Mouse (Mus musculus): ENCODE measurements around the gene Snapc4. TPM values are rescaled to one million over a fixed set of nuclear protein-coding genes. Genes with fewer than 3 reads are reported as not detected.

Snapc4 gene
- polyA plus RNA-seq, 1 experiment from 2014 or later: 34.8 TPM

DNA sequence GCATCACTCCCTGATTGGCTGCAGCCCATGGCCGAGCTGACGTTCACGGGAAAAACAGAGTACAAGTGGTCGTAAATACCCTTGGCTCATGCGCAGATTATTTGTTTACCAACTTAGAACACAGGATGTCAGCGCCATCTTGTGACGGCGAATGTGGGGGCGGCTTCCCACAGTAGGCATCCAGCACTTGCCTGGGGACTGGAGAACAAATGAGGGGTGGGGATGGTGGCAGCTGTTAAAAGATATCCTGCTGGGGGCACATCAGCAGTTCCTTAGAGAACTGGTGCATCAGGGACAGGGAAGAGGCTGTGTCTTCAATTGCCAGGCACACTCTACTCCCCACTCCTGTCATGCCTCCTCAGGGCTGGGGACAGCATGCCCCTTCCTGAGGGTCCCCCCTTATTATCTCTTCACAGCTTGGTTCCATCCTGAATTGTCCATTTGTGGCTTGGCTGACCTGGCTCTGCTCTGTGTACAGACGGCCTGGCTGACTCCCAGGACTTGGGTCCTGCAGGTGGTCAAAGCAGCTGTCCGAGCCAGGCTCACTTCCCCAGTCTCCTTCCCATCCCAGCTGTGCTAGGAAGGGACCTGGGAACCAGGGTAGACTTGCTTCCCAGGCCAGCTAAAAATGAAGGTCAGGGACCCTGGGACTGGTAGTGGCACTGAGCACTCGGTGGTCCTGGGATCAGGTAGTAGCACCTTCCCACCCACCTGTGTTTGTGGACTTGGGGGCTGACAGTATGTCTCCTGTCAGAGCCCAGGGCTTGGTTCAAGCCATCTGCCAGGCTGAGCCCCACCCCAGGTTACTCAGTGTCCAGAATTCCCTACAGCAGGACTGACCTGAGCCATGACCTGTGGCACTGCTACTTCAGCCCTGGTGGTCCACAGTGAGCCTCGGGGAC, 41.9 kb downstream of the Snapc4 start:
- WGBS: 81% methylated on average over 8 of the region's 13 CpGs
- H3K36me3 ChIP-seq (ENCODE audit: control insufficient read depth, insufficient read depth, low read length): peaks cover 34% of the 10 kb centered on the region
- no peak overlapping the region for H3K27ac ChIP-seq (ENCODE audit: low read length)
- no peak overlapping the region for H3K4me3 ChIP-seq (ENCODE audit: low read depth, low read length)
- H3K4me1 ChIP-seq (ENCODE audit: control insufficient read depth, insufficient read depth, low read length): no peaks in the 10 kb centered on the region
- no peaks in the 10 kb centered on the region for H3K27me3 ChIP-seq (ENCODE audit: control insufficient read depth, insufficient read depth, low read depth, low read length)
- peak; percentile 28; the same call in 1 of the 2 replicates for ATAC-seq
- H3K9me3 ChIP-seq (replicated peaks; ENCODE audit: control insufficient read depth, low read length, poor library complexity, severe bottlenecking): no peaks in the 10 kb centered on the region
- H3K4me2 ChIP-seq (ENCODE audit: low read length): no peak overlapping the region
- H3K9ac ChIP-seq (ENCODE audit: low read depth, low read length): 0 out of 2 replicates have a peak overlapping the region, but pooled peaks have one; percentile 10

DNA sequence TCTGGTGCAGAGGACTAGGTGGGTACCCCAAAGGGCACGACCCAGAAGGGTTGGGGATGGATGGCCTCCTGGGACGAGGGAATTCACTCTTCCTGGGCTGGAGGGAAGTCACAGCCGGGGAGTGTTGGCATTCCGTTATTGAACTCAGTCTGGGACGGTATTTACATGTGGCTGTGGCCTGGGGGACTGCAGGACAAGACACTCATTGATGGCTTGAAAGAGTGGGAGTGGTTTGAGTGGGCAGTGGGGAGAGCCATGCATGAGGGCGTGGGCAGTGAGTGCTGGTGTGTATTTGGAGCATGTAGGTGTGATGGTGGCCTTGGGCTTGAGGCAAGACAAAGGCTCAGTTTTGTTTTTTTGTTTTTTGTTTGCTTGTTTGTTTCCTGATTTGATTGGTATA, 49.8 kb downstream of the Snapc4 start:
- Histone ChIP-seq H3K9ac (ENCODE audit: low read depth, low read length) (no peak overlapping the region), H3K36me3 (ENCODE audit: control insufficient read depth, insufficient read depth, low read length) (peaks cover 31% of the 10 kb centered on the region), H3K4me3 (ENCODE audit: low read depth, low read length) (no peak overlapping the region), H3K27ac (ENCODE audit: low read length) (peak overlapping the region; percentile 63), H3K4me2 (ENCODE audit: low read length) (no peak overlapping the region; the same call in 1 of the 2 replicates), H3K4me1 (ENCODE audit: control insufficient read depth, insufficient read depth, low read length) (no peaks in the 10 kb centered on the region), H3K27me3 (ENCODE audit: control insufficient read depth, insufficient read depth, low read depth, low read length) (no peaks in the 10 kb centered on the region), H3K9me3 (replicated peaks; ENCODE audit: control insufficient read depth, low read length, poor library complexity, severe bottlenecking) (no peaks in the 10 kb centered on the region)
- ATAC-seq: peak; percentile 9; the same call in 1 of the 2 replicates
- WGBS: 84% methylated on average over 6 of the region's 6 CpGs

DNA sequence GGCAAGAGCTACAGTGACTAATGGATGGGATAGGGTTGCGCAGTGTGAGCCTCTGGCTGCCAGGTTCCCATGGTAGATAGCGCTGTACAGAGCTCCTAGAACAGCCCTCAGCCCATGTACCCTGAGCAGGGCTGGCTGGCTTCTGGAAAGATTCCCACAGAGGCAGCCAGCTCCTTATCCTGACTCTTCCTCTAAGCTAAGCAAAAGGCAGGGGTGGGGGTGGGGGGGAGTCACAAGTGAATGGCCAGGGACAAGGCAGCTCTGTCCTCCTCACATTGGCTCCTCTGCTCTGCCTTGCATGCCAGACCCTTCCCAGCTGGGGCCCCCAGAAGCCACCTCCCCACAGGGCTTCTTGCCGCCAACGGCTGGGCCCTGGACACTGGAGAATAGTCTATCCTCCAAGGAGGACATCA, 50.4 kb downstream of the Snapc4 start:
- H3K27me3 ChIP-seq (ENCODE audit: control insufficient read depth, insufficient read depth, low read depth, low read length): no peaks in the 10 kb centered on the region
- ATAC-seq: peak; percentile 75
- H3K4me3 ChIP-seq (ENCODE audit: low read depth, low read length): no peak overlapping the region
- no peak overlapping the region for H3K4me2 ChIP-seq (ENCODE audit: low read length)
- H3K4me1 ChIP-seq (ENCODE audit: control insufficient read depth, insufficient read depth, low read length): no peaks in the 10 kb centered on the region
- no peaks in the 10 kb centered on the region for H3K9me3 ChIP-seq (replicated peaks; ENCODE audit: control insufficient read depth, low read length, poor library complexity, severe bottlenecking)
- H3K9ac ChIP-seq (ENCODE audit: low read depth, low read length): no peak overlapping the region
- 88% methylated on average over 4 of the region's 4 CpGs for WGBS
- H3K36me3 ChIP-seq (ENCODE audit: control insufficient read depth, insufficient read depth, low read length): peaks cover 37% of the 10 kb centered on the region
- peak overlapping the region; percentile 63 for H3K27ac ChIP-seq (ENCODE audit: low read length)

DNA sequence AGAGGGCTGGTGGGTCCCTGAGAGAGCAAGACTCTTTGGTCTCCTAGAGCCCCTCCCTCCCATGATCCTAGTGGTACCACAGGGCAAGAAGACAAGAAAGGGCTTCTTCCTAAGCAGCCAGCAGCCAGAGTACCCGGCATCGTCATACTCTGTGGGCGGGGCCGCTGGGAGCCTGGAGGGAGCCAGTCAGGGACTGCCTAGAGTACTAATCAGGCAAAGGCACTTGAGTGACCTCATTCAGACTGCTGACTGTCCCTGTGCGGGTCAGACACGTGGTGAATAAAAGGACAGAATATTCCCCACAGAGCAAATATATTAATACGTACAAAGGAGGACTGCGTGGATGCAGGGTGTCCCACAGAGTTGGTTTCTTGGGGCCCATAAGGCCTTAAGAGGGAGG, 51.1 kb downstream of the Snapc4 start:
- H3K4me3 ChIP-seq (ENCODE audit: low read depth, low read length): no peak overlapping the region
- H3K27me3 ChIP-seq (ENCODE audit: control insufficient read depth, insufficient read depth, low read depth, low read length): no peaks in the 10 kb centered on the region
- ATAC-seq: peak; percentile 51
- H3K9me3 ChIP-seq (replicated peaks; ENCODE audit: control insufficient read depth, low read length, poor library complexity, severe bottlenecking): no peaks in the 10 kb centered on the region
- no peaks in the 10 kb centered on the region for H3K4me1 ChIP-seq (ENCODE audit: control insufficient read depth, insufficient read depth, low read length)
- H3K9ac ChIP-seq (ENCODE audit: low read depth, low read length): no peak overlapping the region
- no peak overlapping the region for H3K4me2 ChIP-seq (ENCODE audit: low read length)
- peak overlapping the region; percentile 36 for H3K27ac ChIP-seq (ENCODE audit: low read length)
- H3K36me3 ChIP-seq (ENCODE audit: control insufficient read depth, insufficient read depth, low read length): peaks cover 42% of the 10 kb centered on the region
- WGBS: 43% methylated on average over 8 of the region's 8 CpGs

DNA sequence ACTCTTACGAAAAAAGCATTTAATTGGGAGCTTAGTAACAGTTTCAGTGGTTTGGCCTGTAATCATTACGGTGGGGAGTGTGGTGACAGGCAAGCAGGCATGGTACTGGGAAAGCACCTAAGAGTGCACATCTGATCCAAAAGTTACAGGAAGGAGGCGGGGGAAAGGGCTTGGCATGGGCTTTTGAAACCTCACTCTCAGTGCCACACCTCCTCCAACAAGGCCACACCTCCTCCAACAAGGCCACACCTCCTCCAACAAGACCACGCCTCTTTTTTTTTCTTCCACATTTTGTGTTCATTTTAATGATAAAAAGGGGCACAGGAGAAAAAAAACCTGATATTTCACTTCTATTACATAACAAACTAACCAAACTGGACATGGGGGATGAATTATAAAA, 52.6 kb downstream of the Snapc4 start:
- Histone ChIP-seq H3K27me3 (ENCODE audit: control insufficient read depth, insufficient read depth, low read depth, low read length) (no peaks in the 10 kb centered on the region), H3K9me3 (replicated peaks; ENCODE audit: control insufficient read depth, low read length, poor library complexity, severe bottlenecking) (no peaks in the 10 kb centered on the region), H3K4me2 (ENCODE audit: low read length) (no peak overlapping the region), H3K4me3 (ENCODE audit: low read depth, low read length) (no peak overlapping the region), H3K27ac (ENCODE audit: low read length) (no peak overlapping the region), H3K9ac (ENCODE audit: low read depth, low read length) (no peak overlapping the region), H3K4me1 (ENCODE audit: control insufficient read depth, insufficient read depth, low read length) (no peaks in the 10 kb centered on the region), H3K36me3 (ENCODE audit: control insufficient read depth, insufficient read depth, low read length) (peaks cover 48% of the 10 kb centered on the region)
- ATAC-seq: no peak
- WGBS: 88% methylated on average over 4 of the region's 4 CpGs

DNA sequence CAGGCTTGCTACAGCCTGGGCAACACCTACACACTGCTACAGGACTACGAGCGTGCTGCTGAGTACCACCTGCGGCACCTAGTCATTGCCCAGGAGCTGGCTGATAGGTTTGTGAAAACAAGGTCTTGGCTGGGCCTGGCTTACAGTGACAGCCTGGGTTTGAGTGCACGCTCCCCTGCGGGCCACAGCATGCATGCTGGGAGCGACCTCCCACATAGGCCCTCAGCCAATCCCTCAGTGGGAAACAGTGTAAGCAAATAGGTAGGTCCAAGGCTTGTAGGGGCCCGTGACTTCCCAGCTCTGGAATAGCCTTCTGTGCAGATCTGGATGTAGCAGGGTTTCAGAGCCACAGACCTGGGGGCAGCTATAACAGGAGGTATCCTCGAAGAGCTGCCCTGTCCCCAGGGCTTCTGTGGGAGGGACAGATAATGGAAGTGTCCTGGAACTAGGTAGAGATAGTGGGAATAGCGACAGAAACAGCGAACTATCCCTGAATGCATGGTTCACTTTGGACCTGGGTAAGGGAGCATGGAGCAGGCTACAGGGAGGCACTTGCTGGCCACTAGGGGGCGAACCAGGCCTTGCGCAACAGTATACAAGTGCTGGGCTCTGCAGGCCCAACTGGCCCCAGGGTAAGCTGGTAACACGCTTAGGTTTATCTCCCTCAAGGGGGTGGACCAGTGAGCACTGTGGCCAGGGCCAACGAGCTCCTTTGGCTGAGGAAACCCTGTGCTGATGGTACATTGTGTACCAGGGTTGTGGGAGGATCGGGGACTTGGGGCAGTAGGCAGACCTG, 54.9 kb downstream of the Snapc4 start:
- H3K9me3 ChIP-seq (replicated peaks; ENCODE audit: control insufficient read depth, low read length, poor library complexity, severe bottlenecking): no peaks in the 10 kb centered on the region
- no peaks in the 10 kb centered on the region for H3K27me3 ChIP-seq (ENCODE audit: control insufficient read depth, insufficient read depth, low read depth, low read length)
- H3K9ac ChIP-seq (ENCODE audit: low read depth, low read length): no peak overlapping the region
- H3K4me1 ChIP-seq (ENCODE audit: control insufficient read depth, insufficient read depth, low read length): peaks cover 9% of the 10 kb centered on the region
- 69% methylated on average over 15 of the region's 15 CpGs for WGBS
- peaks cover 39% of the 10 kb centered on the region for H3K36me3 ChIP-seq (ENCODE audit: control insufficient read depth, insufficient read depth, low read length)
- no peak overlapping the region for H3K27ac ChIP-seq (ENCODE audit: low read length)
- no peak overlapping the region for H3K4me2 ChIP-seq (ENCODE audit: low read length)
- ATAC-seq: peak; percentile 40; the same call in 1 of the 2 replicates
- no peak overlapping the region for H3K4me3 ChIP-seq (ENCODE audit: low read depth, low read length)

DNA sequence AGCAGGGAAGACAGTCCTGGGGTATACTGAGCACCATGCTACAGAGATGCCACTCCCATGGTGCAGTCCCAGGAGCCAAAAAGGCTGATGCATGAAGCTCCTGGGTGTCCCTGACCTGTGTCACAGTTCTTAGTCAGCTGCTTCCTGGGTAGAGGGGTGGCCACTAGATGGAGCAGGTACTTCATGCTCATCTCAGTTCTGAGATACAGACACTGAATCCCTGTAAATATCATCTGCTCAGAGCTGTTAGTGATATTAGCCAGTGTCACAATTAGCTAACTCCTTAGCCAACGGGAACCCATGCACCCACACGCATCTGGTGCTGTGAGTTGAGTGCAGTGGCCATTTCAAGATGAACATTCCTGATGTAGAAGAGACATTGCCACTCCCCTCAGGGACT, 55.5 kb downstream of the Snapc4 start:
- H3K27me3 ChIP-seq (ENCODE audit: control insufficient read depth, insufficient read depth, low read depth, low read length): no peaks in the 10 kb centered on the region
- H3K4me2 ChIP-seq (ENCODE audit: low read length): no peak overlapping the region
- H3K4me1 ChIP-seq (ENCODE audit: control insufficient read depth, insufficient read depth, low read length): peaks cover 15% of the 10 kb centered on the region
- no peak for ATAC-seq
- WGBS: 91% methylated on average over 2 of the region's 2 CpGs
- no peak overlapping the region for H3K9ac ChIP-seq (ENCODE audit: low read depth, low read length)
- H3K9me3 ChIP-seq (replicated peaks; ENCODE audit: control insufficient read depth, low read length, poor library complexity, severe bottlenecking): no peaks in the 10 kb centered on the region
- peaks cover 34% of the 10 kb centered on the region for H3K36me3 ChIP-seq (ENCODE audit: control insufficient read depth, insufficient read depth, low read length)
- no peak overlapping the region for H3K4me3 ChIP-seq (ENCODE audit: low read depth, low read length)
- no peak overlapping the region for H3K27ac ChIP-seq (ENCODE audit: low read length)

DNA sequence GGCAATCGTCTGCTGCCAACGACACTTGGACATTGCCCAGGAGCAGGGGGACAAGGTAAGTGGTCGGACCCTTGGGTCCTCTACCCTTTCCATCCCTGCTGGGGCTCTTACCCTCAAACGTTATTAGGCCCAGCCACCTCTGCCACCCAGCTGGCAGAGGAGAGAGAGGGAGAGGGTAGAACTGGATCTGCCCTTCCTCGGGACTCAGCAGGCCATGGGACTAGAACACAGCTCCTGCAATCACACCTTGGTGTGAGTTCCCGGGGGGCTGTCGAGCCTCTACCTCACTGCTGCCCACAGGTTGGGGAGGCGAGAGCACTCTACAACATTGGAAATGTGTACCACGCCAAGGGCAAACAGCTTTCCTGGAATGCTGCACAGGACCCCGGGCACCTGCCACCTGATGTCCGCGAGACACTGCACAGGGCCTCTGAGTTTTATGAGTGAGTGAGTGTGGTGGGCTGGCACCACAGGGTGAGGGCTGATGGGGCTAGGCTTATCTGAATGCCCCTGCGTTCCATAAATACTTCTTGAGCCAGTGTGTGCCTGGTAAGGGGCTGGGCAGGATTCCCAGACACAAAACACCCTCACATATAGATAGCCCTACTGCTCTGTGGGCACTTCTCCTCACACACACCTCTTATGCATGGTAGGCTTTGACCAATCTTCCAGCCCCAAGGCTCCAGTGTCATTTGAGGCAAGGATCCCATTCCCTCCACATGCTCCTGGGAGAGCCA, 56.7 kb downstream of the Snapc4 start:
- H3K36me3 ChIP-seq (ENCODE audit: control insufficient read depth, insufficient read depth, low read length): peaks cover 33% of the 10 kb centered on the region
- no peak overlapping the region for H3K27ac ChIP-seq (ENCODE audit: low read length)
- 91% methylated on average over 13 of the region's 13 CpGs for WGBS
- H3K9me3 ChIP-seq (replicated peaks; ENCODE audit: control insufficient read depth, low read length, poor library complexity, severe bottlenecking): no peaks in the 10 kb centered on the region
- no peak overlapping the region for H3K4me3 ChIP-seq (ENCODE audit: low read depth, low read length)
- no peak overlapping the region for H3K4me2 ChIP-seq (ENCODE audit: low read length)
- no peaks in the 10 kb centered on the region for H3K27me3 ChIP-seq (ENCODE audit: control insufficient read depth, insufficient read depth, low read depth, low read length)
- H3K9ac ChIP-seq (ENCODE audit: low read depth, low read length): no peak overlapping the region
- peaks cover 27% of the 10 kb centered on the region for H3K4me1 ChIP-seq (ENCODE audit: control insufficient read depth, insufficient read depth, low read length)
- no peak for ATAC-seq

Data from midbrain, embryonic 16.5 days (tissue).